Mouse (Mus musculus) bone marrow, adult 2 months (tissue): ENCODE results near the gene Med20.

Experiments
- CTCF ChIP-seq: fragments of 200-500 bp; IDR thresholded peaks from 2 replicates; pipeline ENCODE4 v1.5.1; 2011; ENCODE audit warnings: low read length, control low read depth; ENCODE audit not compliant: control insufficient read depth, insufficient read depth
- POLR2A ChIP-seq: fragments of 200-500 bp; IDR thresholded peaks from 2 replicates; pipeline ENCODE4 v1.6.1; 2011; ENCODE audit warnings: low read depth, mild to moderate bottlenecking, control low read depth, low read length, borderline replicate concordance; ENCODE audit not compliant: control insufficient read depth

DNA sequence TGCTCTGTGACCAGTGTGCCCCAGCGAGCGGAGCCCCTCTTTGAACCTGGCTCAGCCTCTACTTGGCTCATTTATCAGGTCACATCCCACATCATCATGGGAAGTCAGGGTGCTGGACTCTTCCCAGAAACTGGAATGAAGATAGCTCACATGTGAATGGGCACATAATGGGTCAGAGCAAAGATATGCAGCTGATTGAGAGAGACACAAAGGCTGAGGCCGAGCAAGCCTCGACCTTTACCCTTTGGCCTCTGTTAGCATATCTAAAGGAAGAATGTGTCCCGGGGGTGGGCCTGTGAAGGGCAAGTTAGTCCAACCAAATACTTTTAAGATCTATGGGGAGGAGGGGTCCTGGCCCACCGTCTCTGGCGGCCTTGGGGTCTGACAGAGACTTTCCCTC, 39.8 kb upstream of the Med20 start:
- no peak for TF ChIP-seq CTCF
- no peak for TF ChIP-seq POLR2A
